Mouse (Mus musculus) cerebellum, postnatal 10 days (tissue): Measurements from ENCODE around the gene Sdhc.
"Not testable (repeated sequence)": the region's sequence is repeated elsewhere in the genome, so short reads cannot be mapped to it uniquely, and the experiment has no call there.

Experiments
- DNase-seq, 2 experiments: peaks; one replicate each; pipeline ENCODE4 v3.0.0; 2021; ENCODE audit warnings: mixed read lengths in 2 of 2

Gene Sdhc

DNA sequence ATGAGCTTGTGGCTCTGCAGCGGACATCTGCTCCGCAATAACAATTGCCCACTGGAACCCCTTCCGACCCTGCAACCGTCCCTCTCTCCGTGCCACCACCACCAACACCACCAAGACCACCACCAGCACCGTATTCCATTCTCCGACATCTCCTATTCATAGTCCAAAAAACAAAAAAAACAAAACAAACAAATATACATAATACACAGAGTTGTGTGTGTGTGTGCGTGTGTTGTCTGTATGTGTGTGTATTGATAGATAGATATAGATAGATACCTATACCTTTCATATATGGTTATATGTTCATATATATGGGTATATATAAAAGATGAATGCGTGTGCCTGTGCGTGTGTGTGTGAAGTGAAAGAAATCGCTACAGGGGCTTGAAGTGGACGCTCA lies 72.0 kb downstream of the Sdhc start:
- DNase-seq = not testable (repeated sequence)

- peak; percentile 36 to 66 for DNase-seq
Observed at GRCm38 (mm10) chr1:171077955-171078354, 72.4 kb downstream of the Sdhc start.

DNA sequence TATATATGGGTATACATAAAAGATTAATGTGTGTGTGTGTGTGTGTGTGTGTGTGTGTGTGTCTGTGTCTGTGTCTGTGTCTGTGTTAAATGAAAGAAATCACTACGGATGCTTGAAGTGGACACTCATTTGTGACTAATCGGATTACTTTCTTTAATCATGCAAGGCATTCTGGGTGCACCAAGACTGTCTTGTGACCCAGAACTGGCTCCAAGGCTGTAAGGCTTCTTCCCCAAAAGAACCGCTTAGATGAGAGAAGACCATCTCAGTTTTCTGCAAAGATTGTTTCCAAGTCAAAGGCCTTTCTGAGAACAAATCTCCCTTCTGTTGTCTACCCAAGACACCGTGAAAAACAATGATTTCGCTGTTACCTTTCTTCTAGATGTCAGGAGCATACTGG lies 73.2 kb downstream of the Sdhc start:
- not testable (repeated sequence) for DNase-seq
